Comparison of ENCODE assay signal across 8 mouse cellular contexts in genomic region chr17:71671840-71672546, GRCm38 (mm10). TPM values are rescaled to one million over a fixed set of nuclear protein-coding genes. Genes with fewer than 3 reads are reported as not detected.
A peak's percentile ranks its signal among the peaks of the same experiment; 100 is the strongest.
DNase-seq lines count a peak whose midpoint lies in the region; ATAC-seq and TF ChIP-seq lines count a peak whose summit lies in the region.

No protein-coding gene starts in this region.

- no peaks in the 10 kb centered on the region for H3K36me3 ChIP-seq in heart, embryonic 12.5 days
- H3K36me3 ChIP-seq in spleen, adult 2 months (ENCODE audit: control insufficient read depth, insufficient read depth, low read length), result no peaks in the 10 kb centered on the region

- no peaks in the 10 kb centered on the region for H3K9me3 ChIP-seq in heart, embryonic 12.5 days (replicated peaks)

- peaks cover 22% of the 10 kb centered on the region; the same call in 1 of the 2 replicates for H3K4me1 ChIP-seq in heart, embryonic 12.5 days (replicated peaks)
- H3K4me1 ChIP-seq in spleen, adult 2 months (ENCODE audit: control insufficient read depth, insufficient read depth, insufficient read length), result no peaks in the 10 kb centered on the region

- 54% methylated on average over 17 of the region's 17 CpGs for WGBS in heart, embryonic 12.5 days
- 73% methylated on average over 17 of the region's 17 CpGs for WGBS in spleen, adult 2 months

- H3K9ac ChIP-seq in heart, embryonic 12.5 days, result no peak overlapping the region

- no peak overlapping the region for H3K4me2 ChIP-seq in heart, embryonic 12.5 days

- no peaks in the 10 kb centered on the region for H3K27me3 ChIP-seq in heart, embryonic 12.5 days (replicated peaks)
- no peaks in the 10 kb centered on the region for H3K27me3 ChIP-seq in spleen, adult 2 months (ENCODE audit: control insufficient read depth, insufficient read depth, low read length)

- no peak for TF ChIP-seq POLR2A in spleen, adult 2 months (IDR thresholded peaks at IDR 0.05; ENCODE audit: low read depth, low read length)

- peak; percentile 91 for DNase-seq in heart, adult 11 months
- DNase-seq in spleen, adult 2 months (ENCODE audit: low read depth in 1 of 2, low spot score in 2 of 2), result peak in 1 of 2 experiments; percentile 27
- DNase-seq in spleen, adult 12 weeks (ENCODE audit: low spot score), result no peak
- peak; percentile 62 for DNase-seq in gastrocnemius, postnatal 10 days
- DNase-seq in lung, postnatal 25 days (ENCODE audit: low spot score), result peak; percentile 50
- DNase-seq in yolk sac, embryonic 10.5 days (ENCODE audit: low spot score), result peak; percentile 25
- DNase-seq in ovary, postnatal 10 days (ENCODE audit: low spot score), result no peak

- H3K27ac ChIP-seq in heart, embryonic 12.5 days (ENCODE audit: poor library complexity, severe bottlenecking), result no peak overlapping the region
- no peak overlapping the region for H3K27ac ChIP-seq in spleen, adult 2 months (ENCODE audit: insufficient read depth, low read length)

- no peak overlapping the region for H3K4me3 ChIP-seq in heart, embryonic 12.5 days
- H3K4me3 ChIP-seq in spleen, adult 2 months (ENCODE audit: extremely low read depth, insufficient read depth, insufficient read length), result no peak overlapping the region

- ATAC-seq in heart, embryonic 12.5 days (ENCODE audit: insufficient number of reproducible peaks, low FRiP score), result no peak

- TF ChIP-seq CTCF in spleen, adult 2 months (IDR thresholded peaks at IDR 0.05; ENCODE audit: extremely low read depth, insufficient read depth, insufficient read length, insufficient replicate concordance), result peak; percentile 41; the same call in 1 of the 2 replicates

RNA-seq across cellular contexts. Expression of gene Togaram2, which starts 1.1 kb away (rescaled TPM):
- polyA plus RNA-seq in heart, embryonic 12.5 days (2016; fragmentation: Nextera tagmentation; extraction: Ambion mirVana), result 2.7 and 2.9 TPM in 2 replicates
- 0.04 and 0.09 TPM in 2 replicates for polyA plus RNA-seq in spleen, adult 2 months (2012; rRNA removed)
- under 1 TPM; 0.38 to 0.49 TPM for total RNA-seq in gastrocnemius, postnatal 10 days (2021)

RNA-seq across cellular contexts. Expression of gene Wdr43, which starts 56.3 kb away (rescaled TPM):
- 54.6 and 56.7 TPM in 2 replicates for polyA plus RNA-seq in heart, embryonic 12.5 days (2016; fragmentation: Nextera tagmentation; extraction: Ambion mirVana)
- polyA plus RNA-seq in spleen, adult 2 months (2012; rRNA removed), result 7.5 and 11.4 TPM in 2 replicates
- 10 to 100 TPM; 28.4 to 34.5 TPM for total RNA-seq in gastrocnemius, postnatal 10 days (2021)

Comparison
In these comparisons a context has a peak if more than half of its experiments do, and no peak if none do; other contexts are left out.
1. DNase-seq: peak in heart, adult 11 months (single experiment), gastrocnemius, postnatal 10 days (single experiment), lung, postnatal 25 days (single experiment) and yolk sac, embryonic 10.5 days (single experiment); none in spleen, adult 12 weeks (single experiment) and ovary, postnatal 10 days (single experiment).